Mouse (Mus musculus) embryonic facial prominence, embryonic 14.5 days (tissue): ENCODE measurements around the gene Hist1h2ba. TPM values are rescaled to one million over a fixed set of nuclear protein-coding genes. Genes with fewer than 3 reads are reported as not detected.

ENCODE experiments used
- ATAC-seq: fragments of 200-750 bp; cut with Nextera tagmentation; 2 replicates; pipeline ENCODE4 v1.8.0; 2017; ENCODE audit warnings: low read depth, moderate number of reproducible peaks, moderate TSS enrichment
- DNase-seq: peaks from one replicate; pipeline ENCODE4 v3.0.0-alpha.2; 2015; ENCODE audit warnings: low spot score
- H3K27ac ChIP-seq: fragments of 300-500 bp; sonication (generic); replicated peaks from 2 replicates; pipeline ENCODE4 v1.5.1; 2014; ENCODE audit warnings: low read depth, mild to moderate bottlenecking, low read length, moderate library complexity
- H3K27me3 ChIP-seq: fragments of 300-500 bp; sonication (generic); replicated peaks from 2 replicates; pipeline ENCODE4 v1.6.1; 2014; ENCODE audit warnings: low read length; ENCODE audit not compliant: control insufficient read depth, insufficient read depth
- H3K36me3 ChIP-seq: fragments of 300-500 bp; sonication (generic); 2 replicates; pipeline ENCODE4 v1.6.1; 2014; ENCODE audit warnings: low read length, mixed read lengths; ENCODE audit not compliant: control insufficient read depth, insufficient read depth
- H3K4me1 ChIP-seq: fragments of 300-500 bp; sonication (generic); 2 replicates; pipeline ENCODE4 v1.6.1; 2014; ENCODE audit warnings: antibody characterized with exemption, low read length; ENCODE audit not compliant: control insufficient read depth, insufficient read depth
- H3K4me2 ChIP-seq: fragments of 300-500 bp; sonication (generic); 2 replicates; pipeline ENCODE4 v1.6.1; 2014; ENCODE audit warnings: low read depth, mild to moderate bottlenecking, low read length, moderate library complexity, mixed read lengths
- H3K4me3 ChIP-seq: fragments of 300-500 bp; sonication (generic); 2 replicates; pipeline ENCODE4 v1.5.1; 2014; ENCODE audit warnings: low read depth, mild to moderate bottlenecking, low read length
- H3K9ac ChIP-seq: fragments of 300-500 bp; sonication (generic); 2 replicates; pipeline ENCODE4 v1.6.1; 2014; ENCODE audit warnings: low read depth, mild to moderate bottlenecking, low read length, moderate library complexity, mixed read lengths
- H3K9me3 ChIP-seq: fragments of 300-500 bp; sonication (generic); 2 replicates; pipeline ENCODE4 v1.6.1; 2016; ENCODE audit warnings: low read length; ENCODE audit not compliant: control insufficient read depth
- WGBS: fragments of 180-500 bp; shearing (Covaris S2); extraction: QIAGEN DNeasy Blood & Tissue Kit; methylation state at CpG from one replicate; pipeline ENCODE4 v1.1.7; 2014; 5-methylcytosine and 5-hydroxymethylcytosine counted together
- polyA plus RNA-seq: library from polyadenylated mRNA; unstranded; fragments of >200 nt; fragmentation: Nextera tagmentation; extraction: Ambion mirVana; gene quantifications from 2 replicates; pipeline ENCODE4 v1.2.1, GENCODE M21; 2014

Hist1h2ba gene
- polyA plus RNA-seq, 1 experiment from 2014 or later: not detected

DNA sequence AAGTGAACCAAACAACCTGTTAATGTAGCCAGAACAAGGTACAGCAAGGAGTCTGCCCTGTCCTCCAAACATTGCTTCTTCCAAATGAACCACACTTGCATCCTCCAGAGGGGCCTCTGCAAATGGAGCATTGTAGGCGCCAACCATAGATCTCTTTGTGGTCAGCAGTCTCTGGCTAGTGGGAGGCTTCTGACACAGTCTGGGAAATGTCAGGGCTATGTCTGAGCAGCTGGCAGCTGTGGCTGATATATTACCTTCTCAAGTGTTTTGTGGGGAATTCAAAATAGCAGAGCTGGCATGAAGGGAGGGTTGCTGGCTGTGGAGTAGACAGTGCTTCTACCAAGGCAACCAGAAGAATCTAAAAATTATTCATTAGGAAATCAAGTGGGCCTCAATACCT lies 17.8 kb downstream of the Hist1h2ba start:
- no peaks in the 10 kb centered on the region for H3K9me3 ChIP-seq
- H3K27ac ChIP-seq: no peak overlapping the region
- H3K27me3 ChIP-seq: no peaks in the 10 kb centered on the region
- H3K4me1 ChIP-seq: no peaks in the 10 kb centered on the region
- 82% methylated on average over 1 of the region's 1 CpGs for WGBS
- ATAC-seq (no peak), DNase-seq (peak; percentile 45)
- no peak overlapping the region for H3K4me2 ChIP-seq
- H3K9ac ChIP-seq: no peak overlapping the region
- H3K36me3 ChIP-seq: no peaks in the 10 kb centered on the region
- H3K4me3 ChIP-seq: no peak overlapping the region

DNA sequence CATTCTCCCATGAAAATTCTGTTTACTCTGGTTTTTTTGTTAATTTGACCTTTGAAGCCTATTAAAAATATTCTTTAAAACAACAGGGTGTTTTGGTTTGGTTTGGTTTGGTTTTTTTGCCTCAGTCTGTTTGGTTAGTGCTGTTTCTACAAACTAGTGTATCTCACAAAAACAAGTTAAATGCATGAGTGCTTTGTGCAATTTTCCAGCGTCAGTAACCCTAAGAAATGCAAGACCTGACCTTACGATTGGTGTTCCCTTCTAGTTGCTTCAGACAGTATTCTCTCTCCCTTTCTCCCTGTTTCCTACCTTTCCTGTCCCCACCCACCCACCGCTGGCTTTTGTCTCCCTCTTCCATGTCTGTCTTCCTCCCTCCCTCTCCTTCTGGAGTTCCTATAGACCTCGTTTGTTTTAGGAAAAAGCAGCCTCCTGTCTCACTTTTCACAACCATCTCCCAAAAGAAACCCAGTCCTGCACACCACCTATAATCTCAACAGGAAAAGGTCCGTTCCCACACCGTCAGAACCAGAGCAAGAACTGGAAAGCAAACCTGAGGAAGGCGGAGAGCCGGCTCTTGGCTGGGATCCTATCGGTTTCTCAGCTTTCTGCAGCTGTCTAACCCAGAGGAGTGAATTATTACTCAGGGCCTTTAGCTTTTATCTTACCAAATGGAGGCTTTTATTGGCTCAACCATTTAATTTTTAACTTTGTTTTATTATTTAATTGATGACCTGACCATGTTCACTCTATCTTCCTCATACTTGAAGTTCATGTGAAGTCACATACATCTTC lies 19.4 kb downstream of the Hist1h2ba start, which contains the start of gene Slc17a4:
TSS of gene Slc17a4 (minus strand) at position 634 of the 792 bp plus-strand sequence.
- no peak within 1 kb of the TSS for H3K9ac ChIP-seq
- no peaks in the 10 kb centered on the region for H3K27me3 ChIP-seq
- H3K4me2 ChIP-seq: no peak within 1 kb of the TSS
- no peak within 1 kb of the TSS for H3K27ac ChIP-seq
- ATAC-seq (no peak), DNase-seq (no peak)
- H3K4me1 ChIP-seq: no peaks in the 10 kb centered on the region
- no peaks in the 10 kb centered on the region for H3K9me3 ChIP-seq
- no peaks in the 10 kb centered on the region for H3K36me3 ChIP-seq
- 67% methylated on average over 9 of the region's 9 CpGs for WGBS
- no peak within 1 kb of the TSS for H3K4me3 ChIP-seq

DNA sequence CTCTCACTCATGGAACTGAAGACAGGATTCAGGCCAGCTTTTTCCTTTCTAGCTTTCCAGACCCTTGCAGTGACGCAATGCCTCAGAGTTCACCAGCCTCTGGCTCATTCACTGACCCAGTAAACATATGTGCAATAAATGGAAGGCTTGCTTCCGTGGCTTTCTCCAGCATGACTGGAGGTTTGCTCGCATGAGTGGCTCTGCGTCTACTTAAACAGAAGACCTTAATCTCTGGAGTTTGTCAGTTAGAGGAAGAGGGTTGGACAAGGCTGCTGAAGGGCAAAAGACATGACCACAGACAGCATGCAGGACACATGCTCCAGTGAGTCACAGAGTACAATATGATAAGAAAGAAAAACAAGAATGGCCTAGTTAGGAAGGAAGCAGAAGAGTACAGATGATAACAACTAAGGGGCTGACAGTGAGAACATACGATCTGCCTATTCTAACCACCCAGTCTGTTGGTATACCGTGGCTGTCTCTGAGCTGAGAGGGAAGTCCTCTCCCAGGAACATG lies 20.1 kb downstream of the Hist1h2ba start:
- DNase-seq (peak; percentile 26), ATAC-seq (no peak; the same call in 1 of the 2 replicates)
- Histone ChIP-seq H3K9me3 (no peaks in the 10 kb centered on the region), H3K36me3 (no peaks in the 10 kb centered on the region), H3K27me3 (no peaks in the 10 kb centered on the region), H3K27ac (no peak overlapping the region), H3K4me2 (no peak overlapping the region), H3K4me3 (no peak overlapping the region), H3K4me1 (no peaks in the 10 kb centered on the region), H3K9ac (no peak overlapping the region)
- WGBS: 60% methylated on average over 6 of the region's 6 CpGs

DNA sequence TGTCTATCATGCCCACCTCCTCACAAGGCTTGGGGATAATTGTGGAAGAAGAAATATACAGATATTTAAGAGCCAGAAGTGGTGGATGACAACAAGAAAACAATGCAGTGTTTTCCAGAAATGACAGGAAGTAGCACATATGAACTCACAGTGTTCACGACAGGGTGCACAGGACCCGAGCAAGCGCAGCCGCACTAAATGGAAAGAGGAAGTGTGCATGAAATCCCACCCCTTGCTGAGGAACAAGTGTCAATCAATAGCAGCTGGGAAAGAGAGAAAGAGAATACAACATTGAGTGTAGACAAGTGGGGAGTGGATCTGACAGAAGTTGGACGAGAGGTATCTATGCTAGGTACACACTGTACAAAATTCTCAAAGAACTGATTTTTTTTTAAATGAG lies 22.6 kb downstream of the Hist1h2ba start:
- DNase-seq (no peak), ATAC-seq (no peak)
- WGBS: 81% methylated on average over 5 of the region's 5 CpGs
- H3K27me3 ChIP-seq: no peaks in the 10 kb centered on the region
- no peak overlapping the region for H3K9ac ChIP-seq
- no peak overlapping the region for H3K27ac ChIP-seq
- no peak overlapping the region for H3K4me2 ChIP-seq
- H3K9me3 ChIP-seq: no peaks in the 10 kb centered on the region
- no peaks in the 10 kb centered on the region for H3K36me3 ChIP-seq
- no peak overlapping the region for H3K4me3 ChIP-seq
- H3K4me1 ChIP-seq: no peaks in the 10 kb centered on the region

DNA sequence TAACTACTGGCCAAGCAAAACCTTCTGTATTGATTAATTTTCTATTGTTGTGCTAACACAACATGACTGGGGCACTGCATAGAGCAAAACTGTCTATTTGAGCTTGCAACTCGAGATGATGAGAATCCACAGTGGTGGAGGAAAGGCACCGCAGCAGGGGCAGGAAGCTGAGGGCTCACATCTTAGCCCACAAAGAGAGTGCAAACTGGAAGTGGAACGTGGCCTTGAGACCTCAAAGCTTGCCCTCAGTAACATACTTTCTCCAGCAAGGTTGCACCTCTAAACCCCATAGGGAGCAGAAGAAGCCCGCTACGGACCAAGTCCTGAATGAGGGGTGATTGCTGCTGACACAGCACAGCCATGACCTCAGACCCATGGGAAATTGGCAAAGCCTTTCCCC lies 23.8 kb downstream of the Hist1h2ba start:
- no peak for ATAC-seq

DNA sequence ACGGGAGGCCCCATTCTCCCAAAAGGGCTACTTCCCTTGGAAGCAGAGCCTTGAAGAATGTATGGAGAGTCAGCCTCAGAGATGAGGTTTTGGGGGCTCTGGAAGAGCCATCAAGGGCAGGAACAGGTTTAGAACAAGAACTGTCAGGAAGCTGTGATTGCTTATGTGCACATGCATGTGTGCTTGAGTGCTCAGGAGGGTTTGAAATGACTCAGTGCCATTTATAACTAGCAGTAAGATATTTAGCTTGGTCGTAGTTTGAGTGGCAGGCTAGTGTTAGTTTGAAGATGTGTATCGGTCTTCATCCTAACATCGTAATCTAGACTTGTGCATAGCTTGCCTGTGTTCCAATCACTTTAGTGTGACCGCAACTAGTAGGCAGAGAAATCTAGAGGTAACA lies 27.1 kb downstream of the Hist1h2ba start:
- H3K27ac ChIP-seq: no peak overlapping the region
- H3K27me3 ChIP-seq: no peaks in the 10 kb centered on the region
- H3K9ac ChIP-seq: no peak overlapping the region
- no peak for ATAC-seq
- H3K4me3 ChIP-seq: no peak overlapping the region
- H3K4me2 ChIP-seq: no peak overlapping the region
- no peak for DNase-seq
- no peaks in the 10 kb centered on the region for H3K36me3 ChIP-seq
- H3K4me1 ChIP-seq: no peaks in the 10 kb centered on the region
- no peaks in the 10 kb centered on the region for H3K9me3 ChIP-seq
- WGBS: 94% methylated on average over 5 of the region's 5 CpGs

More for the DNA sequence above, 23.8 kb downstream of the Hist1h2ba start:
- Histone ChIP-seq H3K4me3 (no peak overlapping the region), H3K27me3 (no peaks in the 10 kb centered on the region), H3K27ac (no peak overlapping the region), H3K4me1 (no peaks in the 10 kb centered on the region), H3K9ac (no peak overlapping the region), H3K36me3 (no peaks in the 10 kb centered on the region), H3K9me3 (no peaks in the 10 kb centered on the region), H3K4me2 (no peak overlapping the region)
- WGBS: 79% methylated on average over 5 of the region's 5 CpGs
- DNase-seq: no peak

DNA sequence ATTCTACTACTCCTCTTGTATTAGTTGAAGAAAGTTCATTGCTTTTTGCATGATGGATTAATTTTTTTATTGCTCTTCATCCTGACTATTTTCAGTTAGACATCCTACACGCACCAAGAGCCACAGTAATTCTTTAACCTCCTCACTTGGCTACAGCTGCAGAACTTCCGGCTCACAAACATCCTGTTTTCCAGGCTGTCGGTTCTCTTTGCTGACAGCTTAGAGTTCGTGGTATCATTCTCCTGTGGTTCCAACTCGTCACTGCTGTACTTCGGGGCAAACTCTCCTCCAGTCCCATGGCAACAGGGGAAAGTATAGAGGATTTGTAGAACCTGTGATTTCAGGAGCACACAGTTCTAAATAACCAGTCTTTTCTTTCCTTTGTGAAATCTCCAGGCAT lies 35.7 kb downstream of the Hist1h2ba start:
- H3K4me2 ChIP-seq: no peak overlapping the region
- no peaks in the 10 kb centered on the region for H3K4me1 ChIP-seq
- no peak overlapping the region for H3K27ac ChIP-seq
- WGBS: 41% methylated on average over 6 of the region's 6 CpGs
- H3K27me3 ChIP-seq: no peaks in the 10 kb centered on the region
- DNase-seq: no peak
- H3K9me3 ChIP-seq: no peaks in the 10 kb centered on the region
- no peak for ATAC-seq
- H3K9ac ChIP-seq: no peak overlapping the region
- H3K4me3 ChIP-seq: no peak overlapping the region
- no peaks in the 10 kb centered on the region for H3K36me3 ChIP-seq

DNA sequence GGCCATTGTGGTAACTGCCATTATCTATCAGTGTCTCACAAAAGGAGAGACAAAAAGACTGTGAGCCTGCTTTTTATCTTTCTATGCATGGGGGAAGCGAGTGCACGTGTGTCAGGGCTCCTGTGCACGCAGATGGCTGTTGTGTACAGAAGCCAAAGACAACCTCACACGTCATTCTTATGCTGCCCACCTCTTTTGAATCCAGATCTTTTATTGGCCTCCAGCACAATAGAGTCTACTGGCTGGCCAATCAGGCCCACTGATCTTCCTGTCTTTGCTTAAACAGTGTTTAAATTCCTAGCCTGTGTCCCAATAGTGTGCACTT lies 40.7 kb downstream of the Hist1h2ba start:
- no peaks in the 10 kb centered on the region for H3K36me3 ChIP-seq
- ATAC-seq (no peak; the same call in 1 of the 2 replicates), DNase-seq (peak; percentile 34)
- H3K4me2 ChIP-seq: no peak overlapping the region
- no peak overlapping the region for H3K9ac ChIP-seq
- H3K4me3 ChIP-seq: no peak overlapping the region
- H3K27ac ChIP-seq: no peak overlapping the region
- 53% methylated on average over 4 of the region's 4 CpGs for WGBS
- H3K27me3 ChIP-seq: no peaks in the 10 kb centered on the region
- no peaks in the 10 kb centered on the region for H3K9me3 ChIP-seq
- H3K4me1 ChIP-seq: no peaks in the 10 kb centered on the region
